Mouse (Mus musculus): ENCODE results near the gene Lsp1. TPM values are rescaled to one million over a fixed set of nuclear protein-coding genes. Genes with fewer than 3 reads are reported as not detected.

Gene Lsp1
- polyA plus RNA-seq (2015; fragmentation: Nextera tagmentation; extraction: Ambion mirVana): 655 and 664 TPM in 2 replicates

DNA sequence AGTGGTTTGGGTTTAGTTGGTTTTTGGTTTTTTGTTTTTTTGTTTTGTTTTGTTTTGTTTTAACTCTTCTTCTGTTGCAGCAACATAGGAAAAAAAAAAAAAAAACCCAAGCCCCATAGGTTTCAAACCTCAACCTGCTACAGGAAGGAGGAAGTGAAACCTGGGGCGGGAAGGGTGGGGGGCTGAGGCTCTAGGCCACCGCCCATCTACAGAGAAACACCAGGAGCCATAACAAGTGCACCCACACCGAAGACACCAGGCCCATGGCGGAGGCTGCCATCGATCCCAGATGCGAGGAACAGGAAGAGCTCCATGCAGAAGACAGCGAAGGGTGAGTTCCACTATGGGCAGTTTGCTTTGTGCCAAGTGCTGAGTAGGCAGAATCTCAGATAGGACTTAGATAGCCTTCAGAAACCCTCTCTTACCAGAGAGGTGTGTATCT is at the start of gene Lsp1:
Gene Lsp1, plus strand, starts transcription at position 174 of the 442 bp plus-strand sequence.
- peak; percentile 76 for DNase-seq (ENCODE audit: low spot score)

DNA sequence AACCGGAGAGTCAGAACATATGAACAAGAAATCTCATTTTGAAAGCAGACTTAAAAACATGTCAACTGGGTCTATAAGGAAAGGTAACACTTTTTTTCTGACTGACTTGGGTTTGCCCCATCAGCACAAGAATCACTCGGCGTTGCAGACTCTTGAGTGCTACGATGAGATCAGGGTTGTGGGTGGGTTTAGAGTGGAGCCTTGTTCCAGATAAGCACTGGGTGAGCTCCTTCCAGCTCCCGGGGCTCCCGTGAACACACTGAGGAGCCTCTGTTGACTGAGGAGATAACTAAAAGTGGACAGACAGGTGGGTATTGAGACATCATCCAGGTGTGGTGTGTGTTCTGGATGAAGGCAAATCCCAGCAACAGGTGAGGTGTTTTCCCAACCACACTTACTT is 47.3 kb upstream of the Lsp1 start:
- DNase-seq (ENCODE audit: low spot score): no peak

DNA sequence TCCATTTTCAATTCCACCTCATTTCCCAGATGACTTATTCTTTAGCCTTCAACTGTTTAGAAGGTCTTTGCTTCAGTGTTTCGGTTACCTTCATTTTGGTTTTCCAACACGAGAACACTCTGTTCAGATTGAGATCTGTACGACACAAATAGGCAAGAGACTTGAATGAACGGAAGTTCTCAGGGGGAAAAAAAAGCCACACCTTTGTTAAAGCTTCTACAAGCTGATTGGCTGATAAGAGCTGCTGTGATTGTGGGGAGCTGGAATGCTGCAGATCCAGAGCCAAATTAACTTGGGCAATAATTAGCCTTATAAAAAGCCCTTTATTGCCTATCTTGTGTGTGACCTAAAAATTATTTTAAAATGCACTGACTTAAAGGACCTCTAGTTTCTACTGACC is 45.3 kb upstream of the Lsp1 start:
- DNase-seq (ENCODE audit: low spot score): no peak

DNA sequence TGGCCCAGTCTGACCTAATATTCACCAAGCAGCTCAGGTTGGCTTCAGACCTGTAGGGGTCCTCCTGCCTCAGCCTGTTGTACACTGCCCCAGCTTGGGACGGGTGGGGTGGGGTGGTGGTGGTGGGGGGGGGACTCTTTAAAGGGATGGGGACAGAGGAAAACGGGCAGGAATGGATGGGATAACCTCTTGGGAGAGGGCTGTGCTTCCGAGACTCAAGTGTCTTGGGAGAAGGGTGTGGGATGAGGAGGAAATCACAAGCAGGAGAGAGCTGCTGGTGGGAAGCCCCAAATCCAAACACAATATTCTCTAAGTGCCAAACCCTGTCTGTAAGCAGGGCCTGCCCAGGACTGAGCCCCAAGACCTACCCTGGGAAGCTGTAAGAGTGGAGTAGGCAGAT is 44.4 kb upstream of the Lsp1 start:
- no peak for DNase-seq (ENCODE audit: low spot score)

DNA sequence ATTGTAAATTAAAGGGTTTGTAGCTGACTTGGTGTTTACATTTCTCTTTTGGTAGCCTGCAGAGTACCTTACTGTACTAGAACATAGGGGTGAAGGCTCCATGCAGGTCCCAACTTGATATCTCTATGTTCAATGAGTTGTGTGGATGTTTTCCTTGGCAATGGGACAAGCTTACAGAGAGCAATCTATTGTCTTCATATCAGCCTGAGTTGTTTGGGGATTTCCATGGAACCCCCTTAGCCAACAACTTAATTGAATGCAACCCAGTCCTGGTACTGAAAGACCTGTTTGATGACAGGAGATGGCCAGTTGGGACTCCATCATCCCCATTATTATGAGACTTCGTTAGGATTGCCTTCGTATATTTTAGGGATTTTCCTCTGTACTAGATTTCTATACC is 42.6 kb upstream of the Lsp1 start:
- DNase-seq (ENCODE audit: low spot score): no peak

DNA sequence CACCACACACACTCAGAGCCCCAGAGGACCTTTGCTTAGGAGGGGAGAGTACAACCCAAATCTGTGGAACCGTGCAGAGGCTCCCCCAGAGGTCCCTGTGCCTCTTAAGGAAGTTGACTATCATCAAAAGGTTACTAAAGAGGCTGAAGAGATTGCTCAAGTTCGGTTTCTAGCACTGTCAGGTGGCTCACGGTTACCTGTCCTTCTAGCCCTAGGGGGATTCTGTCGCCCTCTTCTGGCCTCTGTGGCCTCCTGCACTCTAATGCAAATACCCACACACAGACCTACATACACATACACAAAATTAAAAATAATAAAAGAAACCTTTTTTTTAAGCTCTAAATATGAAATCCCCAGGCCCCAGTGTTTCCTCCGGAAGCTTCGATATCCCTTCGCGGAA is 41.9 kb upstream of the Lsp1 start:
- DNase-seq (ENCODE audit: low spot score): no peak

DNA sequence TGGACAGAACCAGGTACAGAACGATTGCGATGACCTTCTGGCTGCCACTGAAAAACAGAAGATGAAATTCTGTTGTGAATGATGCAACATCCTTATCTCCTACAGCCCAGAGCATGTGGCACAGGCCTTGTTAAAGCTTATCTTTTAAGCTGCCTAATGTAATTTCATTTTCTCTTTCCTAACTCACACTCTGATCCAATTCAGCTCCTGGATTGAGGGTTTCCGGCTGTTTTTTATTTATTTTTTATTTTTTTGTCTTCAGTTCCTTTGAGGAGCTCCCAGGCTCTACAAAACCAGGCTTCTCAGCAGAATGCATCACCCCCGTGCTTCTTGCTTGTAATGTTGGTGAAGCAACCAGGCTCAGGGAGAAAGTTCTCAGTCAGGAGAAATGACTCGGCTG is 40.7 kb upstream of the Lsp1 start:
- no peak for DNase-seq (ENCODE audit: low spot score)

DNA sequence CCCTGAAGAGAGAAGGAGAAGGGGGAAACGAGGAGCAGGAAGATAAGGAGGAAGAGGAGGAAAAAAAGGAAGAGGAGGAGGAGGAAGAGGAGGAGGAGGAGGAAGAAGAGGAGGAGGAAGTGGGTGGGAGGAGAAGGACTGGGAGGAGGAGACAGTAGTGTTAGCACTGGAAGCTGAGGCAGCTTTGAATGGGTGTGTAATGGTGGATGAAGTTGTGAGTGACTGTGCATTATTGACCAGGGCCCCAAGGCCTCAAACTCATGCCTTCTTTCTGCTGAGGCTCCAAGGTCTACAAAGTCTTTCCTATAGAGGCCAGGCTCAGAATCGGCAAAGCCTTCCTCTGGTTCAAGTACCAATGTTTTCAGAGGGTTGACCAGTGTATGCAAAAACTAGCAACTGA is 38.8 kb upstream of the Lsp1 start:
- DNase-seq (ENCODE audit: low spot score): no peak

DNA sequence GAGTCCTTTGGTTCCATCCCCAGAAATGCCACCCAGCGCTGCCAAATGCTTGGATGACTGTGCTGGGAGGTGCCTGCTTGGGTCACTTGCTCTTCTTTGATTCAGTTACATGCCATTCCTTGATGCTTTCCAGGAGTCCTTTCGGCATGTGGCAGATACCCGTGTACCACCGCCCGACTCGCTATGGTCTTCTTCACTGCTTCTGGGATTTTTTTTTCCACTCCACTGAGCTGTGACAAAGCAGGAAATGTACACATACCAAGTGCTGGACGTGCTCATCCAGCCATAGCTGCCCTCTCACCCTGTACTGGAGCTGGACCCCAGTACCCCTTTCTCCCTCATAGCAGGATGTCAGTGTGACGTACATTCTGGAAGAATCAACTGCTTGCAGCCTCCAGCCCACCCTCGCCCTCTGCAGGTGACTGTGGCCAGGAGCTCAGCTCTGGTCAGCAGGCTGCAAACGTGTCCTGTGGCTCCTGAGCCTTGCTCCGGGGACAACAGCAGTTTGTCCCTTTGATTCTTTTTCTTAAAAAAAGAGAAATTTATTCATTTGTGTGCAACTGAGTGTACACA is 34.9 kb upstream of the Lsp1 start:
- no peak for DNase-seq (ENCODE audit: low spot score)

DNA sequence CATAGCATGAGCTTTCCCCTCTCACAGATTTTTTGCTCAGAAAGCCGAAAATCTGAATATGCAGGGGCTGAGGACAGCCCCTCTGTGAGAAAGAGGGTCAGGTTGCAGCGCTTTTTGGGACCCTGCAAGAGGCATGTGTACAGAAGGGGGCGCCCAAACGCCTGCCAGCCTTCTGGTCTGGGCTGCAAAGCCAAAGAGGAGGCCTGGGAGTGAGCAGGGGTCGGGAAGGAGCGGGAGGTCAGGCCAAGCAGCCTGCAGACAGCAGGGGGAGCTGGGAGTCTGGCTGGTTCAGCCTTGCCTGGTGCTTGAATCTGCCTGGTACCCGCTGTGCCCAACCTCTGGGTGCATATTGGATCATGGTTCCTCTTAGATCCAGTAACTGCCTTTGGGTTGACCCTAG is 32.4 kb upstream of the Lsp1 start:
- DNase-seq (ENCODE audit: low spot score): peak; percentile 58

DNA sequence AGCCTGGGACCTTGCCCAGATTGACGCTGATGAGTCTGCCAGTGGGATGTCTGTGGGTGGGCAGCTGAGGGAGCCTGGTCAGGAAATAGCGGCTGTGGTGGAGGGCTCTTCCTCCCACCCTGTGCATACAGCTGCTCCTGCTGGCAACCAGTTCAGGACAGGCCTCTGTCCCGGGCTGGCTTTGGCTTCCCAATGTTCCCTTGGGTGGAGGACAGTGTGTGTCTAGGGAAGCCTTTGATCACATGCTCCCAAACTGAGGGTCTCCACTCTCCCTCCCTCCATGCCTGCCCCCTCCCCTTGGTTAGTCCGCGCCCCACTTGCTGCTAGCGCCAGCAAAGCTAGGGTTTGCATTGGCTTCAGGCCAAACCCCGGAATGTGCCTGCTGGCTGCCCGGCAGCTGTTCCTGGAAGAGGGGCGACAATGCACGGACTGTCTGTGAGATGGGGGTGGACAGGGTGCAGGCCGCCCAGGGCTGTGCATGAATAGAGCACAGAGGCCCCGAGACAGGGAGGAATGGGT is 30.4 kb upstream of the Lsp1 start:
- DNase-seq (ENCODE audit: low spot score): no peak

DNA sequence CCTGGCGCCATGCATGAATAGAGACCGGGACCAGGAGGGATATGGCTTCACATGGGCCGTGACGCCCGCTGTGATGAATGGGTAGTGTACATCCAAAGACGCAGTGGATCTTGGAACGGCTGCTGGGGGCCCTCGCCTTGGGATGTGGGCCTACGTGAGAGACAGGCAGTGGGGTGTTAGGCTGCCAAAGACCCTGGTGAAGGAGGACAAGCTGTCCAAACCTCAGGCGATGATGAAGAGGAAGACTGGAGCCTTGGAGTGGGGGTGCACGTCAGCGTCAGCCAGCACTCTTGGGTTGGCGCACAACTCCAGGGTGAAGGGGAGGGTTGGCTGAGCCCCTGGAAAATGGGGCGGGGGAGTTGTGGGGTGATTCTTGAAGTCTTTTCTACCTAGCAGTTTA is 29.5 kb upstream of the Lsp1 start:
- DNase-seq (ENCODE audit: low spot score): no peak

DNA sequence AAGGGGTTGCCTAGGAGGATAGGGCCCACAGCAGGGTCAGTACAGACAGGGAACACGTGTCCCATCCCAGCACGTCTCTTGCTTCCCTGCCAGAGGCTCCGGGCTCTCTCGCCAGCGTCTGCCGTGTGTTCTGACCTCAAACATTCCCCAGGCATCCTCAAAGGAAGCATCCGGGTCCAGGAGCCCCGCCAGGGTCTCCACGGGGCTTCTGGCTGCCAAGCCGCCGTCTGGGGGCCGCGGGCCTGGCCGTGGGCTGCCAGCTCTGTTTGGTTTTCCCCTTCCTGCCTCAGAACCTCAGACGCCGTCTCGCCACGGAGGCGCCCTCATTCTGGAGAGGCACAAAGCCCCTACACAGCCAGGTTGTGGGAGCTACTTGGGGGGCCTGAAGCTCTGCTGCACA is 27.0 kb upstream of the Lsp1 start:
- no peak for DNase-seq (ENCODE audit: low spot score)

DNA sequence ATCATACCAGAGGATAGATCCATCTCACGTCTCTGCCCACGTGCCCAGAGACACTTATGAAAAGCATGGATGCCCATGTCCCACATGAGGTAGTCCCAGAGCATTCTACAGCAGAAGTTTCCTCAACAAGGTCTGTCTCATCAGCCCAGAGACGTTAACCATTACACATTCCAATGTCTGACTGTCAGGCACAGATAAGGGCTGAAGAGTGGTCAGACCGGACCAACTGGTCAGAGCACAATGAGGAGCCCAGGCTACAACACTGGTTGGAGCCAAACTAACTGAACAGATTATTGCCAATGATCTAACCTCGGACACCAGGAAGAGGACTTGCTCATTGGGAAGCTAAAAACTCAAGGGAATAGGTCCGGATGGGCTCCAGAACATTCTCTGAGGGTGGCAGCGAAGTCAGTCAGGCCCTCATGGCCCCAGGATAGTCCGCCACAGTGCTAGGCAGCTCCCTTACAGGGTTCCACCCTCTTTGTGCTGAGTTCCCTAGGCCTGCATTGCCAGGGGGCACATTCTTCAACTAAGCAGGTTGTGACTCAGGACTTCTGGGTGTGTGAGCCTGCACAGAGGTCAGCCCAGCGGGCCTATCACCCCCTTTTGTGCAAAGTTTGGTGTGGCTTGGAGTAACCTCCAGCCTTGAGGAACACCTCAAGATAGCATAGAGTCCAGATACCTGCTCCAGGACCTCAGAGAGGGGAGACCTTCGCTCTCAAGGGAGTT is 26.3 kb upstream of the Lsp1 start, which contains the start of gene Syt8:
Gene Syt8, plus strand, starts transcription at position 714 of the 729 bp plus-strand sequence.
- no peak for DNase-seq (ENCODE audit: low spot score)

DNA sequence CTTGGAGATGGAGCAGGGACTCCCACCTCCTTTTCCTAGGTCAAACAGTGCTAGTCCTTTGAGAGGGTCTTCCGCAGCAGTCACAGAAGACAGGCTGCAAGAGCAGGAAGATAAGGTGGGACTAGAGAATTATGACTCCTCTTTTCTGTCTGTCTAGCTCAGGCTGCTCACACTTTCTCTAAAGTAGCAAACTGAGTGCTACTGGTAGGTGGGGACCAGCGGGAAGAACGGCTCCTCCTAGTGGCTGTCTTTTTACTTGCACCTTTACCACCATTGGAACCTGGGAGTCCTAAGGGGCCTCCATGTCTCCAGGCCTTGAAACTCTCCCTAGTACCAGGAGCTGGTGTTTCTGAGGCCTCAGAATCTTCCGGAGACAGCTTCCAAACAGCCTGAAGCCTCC is 25.1 kb upstream of the Lsp1 start:
- peak; percentile 84 for DNase-seq (ENCODE audit: low spot score)

DNA sequence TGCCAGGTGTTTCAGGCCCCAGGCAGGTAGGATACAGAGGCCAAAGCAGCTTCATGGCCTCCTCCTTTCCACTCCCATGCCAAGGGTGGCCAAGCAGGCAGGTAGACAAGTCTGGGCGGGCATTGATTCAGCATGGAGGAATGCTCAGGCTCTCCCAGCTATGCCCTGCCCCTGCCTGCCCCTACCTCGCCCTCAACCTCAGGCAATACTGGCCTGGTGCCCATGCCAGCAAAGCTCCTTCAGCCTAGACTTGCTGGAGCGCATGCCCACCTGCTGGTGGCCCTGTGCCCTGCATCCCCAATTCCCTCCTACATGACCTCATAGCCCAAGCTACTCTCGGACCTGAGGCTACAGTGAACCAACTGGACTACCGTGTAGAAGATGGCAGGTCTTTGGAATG is 23.3 kb upstream of the Lsp1 start:
- no peak for DNase-seq (ENCODE audit: low spot score)

DNA sequence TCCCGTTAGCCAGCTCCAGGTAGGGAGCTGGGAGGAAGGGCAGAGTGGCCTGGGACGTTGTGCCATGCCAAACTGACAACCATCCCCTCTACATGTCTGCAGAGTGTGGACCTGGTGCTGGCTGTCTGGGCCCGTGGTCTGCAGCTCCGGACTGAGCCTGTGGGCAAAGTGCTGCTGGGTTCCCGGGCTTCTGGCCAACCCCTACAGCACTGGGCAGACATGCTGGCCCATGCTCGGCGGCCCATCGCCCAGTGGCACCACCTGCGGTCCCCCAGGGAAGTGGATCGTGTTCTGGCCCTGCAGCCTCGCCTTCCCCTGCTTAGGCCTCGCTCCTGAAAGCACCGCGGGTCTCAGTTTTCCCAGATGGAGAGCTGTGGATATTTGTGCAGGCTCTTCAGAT is 20.6 kb upstream of the Lsp1 start:
- DNase-seq (ENCODE audit: low spot score): no peak

DNA sequence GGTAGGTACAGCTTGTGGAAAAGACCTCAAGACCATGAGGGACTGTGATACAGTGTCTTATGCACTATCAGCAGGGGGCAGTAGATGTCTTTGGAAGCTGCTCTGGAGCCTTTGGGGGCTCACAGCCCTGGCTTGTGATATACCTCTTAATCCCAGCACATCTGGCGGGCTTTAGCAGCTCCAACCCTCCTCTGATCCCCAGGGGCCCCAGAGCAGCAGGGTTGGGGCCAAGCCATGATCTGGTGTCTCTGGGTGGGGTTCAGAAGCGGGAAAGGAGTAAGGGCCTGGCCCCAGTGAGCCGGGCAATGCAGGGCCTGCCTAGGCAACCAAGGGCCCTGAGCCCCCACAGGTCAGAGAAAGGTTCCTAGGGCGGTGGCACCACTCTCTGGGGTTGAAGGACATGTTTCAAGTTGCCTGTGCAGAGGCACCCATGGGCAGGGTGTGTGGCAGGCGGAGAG is 19.9 kb upstream of the Lsp1 start:
- peak; percentile 88 for DNase-seq (ENCODE audit: low spot score)

DNA sequence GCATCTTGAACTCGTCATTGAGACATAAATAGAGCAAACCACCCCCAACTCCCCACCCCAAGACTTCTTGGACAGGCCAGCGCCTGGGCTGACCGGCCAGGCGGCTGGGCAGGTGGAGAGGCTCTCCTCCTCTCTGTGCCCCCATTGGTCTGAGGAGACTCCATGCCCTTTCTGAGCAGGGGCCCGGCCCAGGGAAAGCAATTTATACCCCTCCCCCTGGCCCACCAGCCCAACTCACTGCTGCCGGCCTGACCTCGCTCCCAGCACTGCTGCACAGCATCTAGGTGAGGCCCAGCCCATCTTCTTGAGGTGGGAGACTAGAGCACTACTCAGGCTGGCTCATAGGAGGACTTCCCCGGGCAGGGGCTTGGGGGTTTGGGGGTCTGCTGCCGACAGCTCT is 19.0 kb upstream of the Lsp1 start, which contains the start of gene Tnni2:
Gene Tnni2, plus strand, starts transcription at position 224 of the 400 bp plus-strand sequence.
- no peak for DNase-seq (ENCODE audit: low spot score)

DNA sequence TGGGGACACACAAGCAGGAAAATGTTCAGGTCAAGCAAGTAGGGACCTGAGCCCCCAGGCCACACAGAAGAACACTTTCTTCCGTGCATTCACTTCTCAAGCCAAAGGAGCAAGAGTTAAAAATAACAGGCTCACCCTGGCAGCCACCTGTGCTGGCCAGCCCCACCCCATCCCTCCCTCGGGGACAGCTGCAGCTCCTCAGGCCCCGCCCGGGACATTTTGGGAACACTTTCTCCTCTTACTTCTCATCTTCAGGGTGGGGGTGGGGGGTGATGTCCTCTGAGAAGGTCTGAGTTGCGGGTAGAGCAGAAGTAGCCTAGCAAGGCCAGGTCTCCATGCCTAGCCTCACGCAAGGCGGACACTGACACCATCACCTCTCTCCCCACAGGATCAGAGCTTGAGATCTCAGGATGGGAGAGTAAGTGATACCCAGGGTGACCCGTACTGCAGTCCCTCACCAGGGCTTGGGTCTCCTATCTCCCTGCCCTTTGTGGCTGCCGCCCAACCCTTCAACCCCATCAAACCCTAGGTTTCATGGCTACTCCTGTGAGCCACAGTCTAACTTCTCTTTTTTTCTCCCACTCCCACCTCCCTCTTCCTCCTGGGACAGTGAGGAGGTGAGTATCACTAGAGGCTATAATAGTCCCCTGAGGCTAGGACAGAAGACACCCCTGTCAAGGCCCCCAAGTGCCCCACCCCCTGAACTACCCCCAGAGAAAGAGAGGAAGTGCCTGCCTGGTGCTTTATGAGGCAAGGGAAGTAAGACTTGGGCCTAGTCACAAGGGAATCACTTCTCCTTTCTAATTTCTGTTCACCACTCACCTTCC is 18.3 kb upstream of the Lsp1 start:
- DNase-seq (ENCODE audit: low spot score): no peak

DNA sequence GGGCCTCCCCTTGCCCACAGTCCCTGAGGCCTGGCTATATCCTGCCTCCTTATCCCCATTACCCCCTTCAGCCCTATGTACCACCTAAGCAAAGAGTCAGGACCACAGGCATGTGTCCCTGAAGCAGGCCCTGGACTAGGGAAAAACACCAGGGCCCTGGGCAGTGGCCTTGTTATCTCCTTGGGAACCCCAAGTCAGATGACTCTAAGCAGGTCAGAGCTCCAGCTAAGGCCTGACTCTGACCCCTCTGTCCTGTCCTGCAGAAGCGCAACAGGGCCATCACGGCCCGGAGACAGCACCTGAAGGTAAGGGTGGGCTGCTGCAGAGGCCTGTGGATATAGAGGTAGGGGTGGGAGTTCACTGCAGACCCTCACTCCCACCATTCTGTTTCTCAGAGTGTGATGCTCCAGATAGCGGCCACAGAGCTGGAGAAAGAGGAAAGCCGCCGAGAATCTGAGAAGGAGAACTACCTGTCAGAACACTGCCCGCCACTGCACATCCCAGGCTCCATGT is 17.6 kb upstream of the Lsp1 start:
- DNase-seq (ENCODE audit: low spot score): no peak

DNA sequence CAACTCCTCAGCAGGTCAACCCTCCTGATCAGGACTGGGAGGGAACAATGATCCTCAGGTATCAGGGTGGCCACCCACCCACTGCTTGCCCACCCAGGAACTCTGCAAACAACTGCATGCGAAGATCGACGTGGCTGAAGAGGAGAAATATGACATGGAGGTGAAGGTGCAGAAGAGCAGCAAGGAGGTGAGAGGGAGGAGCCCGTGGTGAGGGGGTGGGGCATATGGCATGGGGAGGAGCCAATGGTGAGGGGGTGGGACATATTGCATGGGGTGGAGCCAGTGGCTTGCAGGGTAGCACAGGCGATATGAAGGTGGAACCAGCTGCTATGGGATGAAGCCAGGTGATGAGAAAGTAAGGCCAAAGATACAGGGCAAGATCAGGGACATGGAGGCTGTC is 17.1 kb upstream of the Lsp1 start:
- DNase-seq (ENCODE audit: low spot score): no peak

Measured in thymus, postnatal 0 days (tissue).